Comparison of ENCODE assay signal across 16 mouse cellular contexts in genomic region chr1:125345448-125345847, GRCm38 (mm10).
DNase-seq lines count a peak whose midpoint lies in the region; ATAC-seq lines count a peak whose summit lies in the region.
"Had no signal": no experiment of that assay in that cellular context is flagged by ENCODE, and none has a peak within 500 bp of the region (broad histone marks: within the 10 kb centered on the region; RNA-seq: fewer than 3 reads in every experiment).

No protein-coding gene starts in this region.

- ATAC-seq in common myeloid progenitor, adult 5-6 weeks (replicated peaks; ENCODE audit: low read depth, poor library complexity, severe bottlenecking) = 0 out of 2 replicates have a peak, but pooled peaks have one; percentile 32
- peak; percentile 90 for ATAC-seq in megakaryocyte progenitor cell, adult 5-6 weeks (replicated peaks; ENCODE audit: poor library complexity)
- ATAC-seq: forebrain, embryonic 14.5 days; forebrain, postnatal 0 days; intestine, embryonic 15.5 days; Patski had no signal

- peak; percentile 29 for DNase-seq in testis, postnatal 10 days (ENCODE audit: low spot score)
- no peak for DNase-seq in testis, postnatal 14 days (ENCODE audit: low spot score)
- no peak for DNase-seq in gastrocnemius, adult 8-10 months (ENCODE audit: low spot score in 2 of 2)
- DNase-seq in frontal cortex, postnatal 10 days (ENCODE audit: low spot score in 2 of 2) = no peak
- DNase-seq: adrenal gland, postnatal 10 days; adrenal gland, postnatal 36 days; cerebellum, adult 18-20 months; cerebellum, adult 9-10 months; forebrain, postnatal 0 days; gastrocnemius, postnatal 14 days; heart, adult 2 months had no signal
